Mouse (Mus musculus) bone marrow, adult 2 months (tissue): ENCODE measurements around the gene Hmbs.
"Not testable (repeated sequence)": the region's sequence is repeated elsewhere in the genome, so short reads cannot be mapped to it uniquely, and the experiment has no call there.

ENCODE experiments used
- CTCF ChIP-seq: fragments of 200-500 bp; IDR thresholded peaks from 2 replicates; pipeline ENCODE4 v1.5.1; 2011; ENCODE audit warnings: low read length, control low read depth; ENCODE audit not compliant: control insufficient read depth, insufficient read depth
- POLR2A ChIP-seq: fragments of 200-500 bp; IDR thresholded peaks from 2 replicates; pipeline ENCODE4 v1.6.1; 2011; ENCODE audit warnings: low read depth, mild to moderate bottlenecking, control low read depth, low read length, borderline replicate concordance; ENCODE audit not compliant: control insufficient read depth

DNA sequence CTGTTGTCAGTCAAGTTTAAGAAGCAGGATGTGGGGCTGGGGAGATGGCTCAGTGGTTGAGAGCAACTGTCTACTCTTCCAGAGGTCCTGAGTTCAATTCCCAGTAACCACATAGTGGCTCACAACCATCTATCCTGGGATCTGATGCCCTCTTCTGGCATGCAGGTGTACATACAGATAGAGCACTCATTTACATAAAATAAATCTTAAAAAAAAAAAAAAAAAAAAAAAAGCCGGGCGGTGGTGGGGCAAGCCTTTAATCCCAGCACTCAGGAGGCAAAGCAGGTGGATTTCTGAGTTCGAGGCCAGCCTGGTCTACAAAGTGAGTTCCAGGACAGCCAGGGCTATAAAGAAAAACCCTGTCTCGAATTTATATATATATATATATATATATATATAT, 20.4 kb downstream of the Hmbs start:
- not testable (repeated sequence) for TF ChIP-seq CTCF, POLR2A
